Mouse (Mus musculus) lung, embryonic 14.5 days (tissue): ENCODE measurements around the gene Acp2. TPM values are rescaled to one million over a fixed set of nuclear protein-coding genes. Genes with fewer than 3 reads are reported as not detected.

Source experiments
- ATAC-seq: fragments of 200-750 bp; cut with Nextera tagmentation; 2 replicates; pipeline ENCODE4 v1.8.0; 2017; ENCODE audit warnings: mild to moderate bottlenecking, moderate TSS enrichment, moderate library complexity; ENCODE audit not compliant: insufficient read depth
- DNase-seq: peaks from one replicate; pipeline ENCODE4 v3.0.0-alpha.2; 2015
- H3K27ac ChIP-seq: fragments of 300-500 bp; sonication (generic); 2 replicates; pipeline ENCODE4 v1.5.1; 2014; ENCODE audit warnings: low read depth, mild to moderate bottlenecking, moderate library complexity
- H3K27me3 ChIP-seq: fragments of 300-500 bp; sonication (generic); 2 replicates; pipeline ENCODE4 v1.6.1; 2014; ENCODE audit warnings: low read length, control low read depth; ENCODE audit not compliant: insufficient read depth
- H3K36me3 ChIP-seq: fragments of 300-500 bp; sonication (generic); 2 replicates; pipeline ENCODE4 v1.6.1; 2014; ENCODE audit warnings: control low read depth; ENCODE audit not compliant: insufficient read depth
- H3K4me1 ChIP-seq: fragments of 300-500 bp; sonication (generic); 2 replicates; pipeline ENCODE4 v1.6.1; 2014; ENCODE audit warnings: antibody characterized with exemption, control low read depth; ENCODE audit not compliant: insufficient read depth
- H3K4me2 ChIP-seq: fragments of 300-500 bp; sonication (generic); 2 replicates; pipeline ENCODE4 v1.6.1; 2014; ENCODE audit warnings: mild to moderate bottlenecking
- H3K4me3 ChIP-seq: fragments of 300-500 bp; sonication (generic); 2 replicates; pipeline ENCODE4 v1.5.1; 2014; ENCODE audit warnings: low read depth, low read length
- H3K9ac ChIP-seq: fragments of 300-500 bp; sonication (generic); 2 replicates; pipeline ENCODE4 v1.6.1; 2014
- H3K9me3 ChIP-seq: fragments of 300-500 bp; sonication (generic); 2 replicates; pipeline ENCODE4 v1.6.1; 2016; ENCODE audit warnings: low read depth, low read length, control low read depth
- CTCF ChIP-seq: IDR thresholded peaks from 2 replicates; pipeline ENCODE4 v1.5.1; 2016; ENCODE audit warnings: antibody characterized with exemption, low read depth
- WGBS: fragments of 180-500 bp; shearing (Covaris S2); extraction: QIAGEN DNeasy Blood & Tissue Kit; methylation state at CpG from one replicate; pipeline ENCODE4 v1.1.7; 2014; 5-methylcytosine and 5-hydroxymethylcytosine counted together
- polyA plus RNA-seq: library from polyadenylated mRNA; unstranded; fragments of >200 nt; fragmentation: Nextera tagmentation; extraction: Ambion mirVana; gene quantifications from 2 replicates; pipeline ENCODE4 v1.2.1, GENCODE M21; 2014

The Acp2 gene
- polyA plus RNA-seq, 1 experiment from 2014 or later, result 33.8 TPM

- Histone ChIP-seq H3K4me2 (no peak overlapping the region), H3K4me1 (no peaks in the 10 kb centered on the region), H3K4me3 (no peak overlapping the region), H3K36me3 (peaks cover 19% of the 10 kb centered on the region), H3K27me3 (no peaks in the 10 kb centered on the region), H3K27ac (no peak overlapping the region), H3K9ac (no peak overlapping the region), H3K9me3 (no peaks in the 10 kb centered on the region)
- DNase-seq, result no peak
- WGBS, result 72% methylated on average over 6 of the region's 6 CpGs
- TF ChIP-seq CTCF, result no peak
- no peak for ATAC-seq
Observed at GRCm38 (mm10) chr2:91164991-91165390, 37.7 kb upstream of the Acp2 start.

- H3K9ac ChIP-seq, result no peak overlapping the region
- no peaks in the 10 kb centered on the region for H3K4me1 ChIP-seq
- no peak overlapping the region for H3K4me2 ChIP-seq
- no peak for TF ChIP-seq CTCF
- no peaks in the 10 kb centered on the region for H3K9me3 ChIP-seq
- WGBS, result 59% methylated on average over 4 of the region's 4 CpGs
- ATAC-seq (no peak), DNase-seq (no peak)
- no peaks in the 10 kb centered on the region for H3K27me3 ChIP-seq
- H3K4me3 ChIP-seq, result no peak overlapping the region
- H3K27ac ChIP-seq, result no peak overlapping the region
- H3K36me3 ChIP-seq, result peaks cover 18% of the 10 kb centered on the region
Observed at GRCm38 (mm10) chr2:91167629-91168028, 35.1 kb upstream of the Acp2 start.

GRCm38 (mm10) chr2:91169587-91170322, 32.9 kb upstream of the Acp2 start:
- no peak overlapping the region for H3K4me3 ChIP-seq
- peak; percentile 70 for ATAC-seq
- peak; percentile 64 for DNase-seq
- H3K4me1 ChIP-seq, result no peaks in the 10 kb centered on the region
- H3K27me3 ChIP-seq, result no peaks in the 10 kb centered on the region
- TF ChIP-seq CTCF, result no peak
- peak overlapping the region; percentile 16; the same call in 1 of the 2 replicates for H3K4me2 ChIP-seq
- peak overlapping the region; percentile 38; the same call in 1 of the 2 replicates for H3K27ac ChIP-seq
- WGBS, result 59% methylated on average over 25 of the region's 25 CpGs
- no peaks in the 10 kb centered on the region for H3K9me3 ChIP-seq
- H3K9ac ChIP-seq, result no peak overlapping the region
- peaks cover 11% of the 10 kb centered on the region for H3K36me3 ChIP-seq

GRCm38 (mm10) chr2:91175490-91175889, 27.2 kb upstream of the Acp2 start:
- no peak for ATAC-seq
- no peak for DNase-seq
- Histone ChIP-seq H3K9ac (no peak overlapping the region), H3K4me1 (no peaks in the 10 kb centered on the region), H3K27ac (no peak overlapping the region), H3K9me3 (no peaks in the 10 kb centered on the region), H3K27me3 (no peaks in the 10 kb centered on the region), H3K4me2 (no peak overlapping the region), H3K4me3 (no peak overlapping the region), H3K36me3 (peaks cover 6% of the 10 kb centered on the region)
- no peak for TF ChIP-seq CTCF
- 76% methylated on average over 4 of the region's 4 CpGs for WGBS

- Histone ChIP-seq H3K4me2 (no peak overlapping the region), H3K9me3 (no peaks in the 10 kb centered on the region), H3K4me3 (no peak overlapping the region), H3K4me1 (no peaks in the 10 kb centered on the region), H3K36me3 (peaks cover 6% of the 10 kb centered on the region), H3K27me3 (no peaks in the 10 kb centered on the region), H3K9ac (no peak overlapping the region), H3K27ac (no peak overlapping the region)
- ATAC-seq, result no peak
- DNase-seq, result no peak
- whole genome bisulfite sequencing, result 54% methylated on average over 6 of the region's 6 CpGs
- no peak for TF ChIP-seq CTCF
Observed at GRCm38 (mm10) chr2:91176234-91176633, 26.5 kb upstream of the Acp2 start.

- H3K36me3 ChIP-seq, result peaks cover 2% of the 10 kb centered on the region; the same call in 1 of the 2 replicates
- no peak overlapping the region for H3K27ac ChIP-seq
- H3K27me3 ChIP-seq, result no peaks in the 10 kb centered on the region
- H3K4me2 ChIP-seq, result no peak overlapping the region
- ATAC-seq (no peak), DNase-seq (peak; percentile 37)
- TF ChIP-seq CTCF, result no peak
- H3K4me1 ChIP-seq, result peaks cover 5% of the 10 kb centered on the region; the same call in 1 of the 2 replicates
- H3K4me3 ChIP-seq, result no peak overlapping the region
- 41% methylated on average over 4 of the region's 4 CpGs for WGBS
- H3K9me3 ChIP-seq, result no peaks in the 10 kb centered on the region
- H3K9ac ChIP-seq, result no peak overlapping the region
Observed at GRCm38 (mm10) chr2:91179825-91180224, 22.9 kb upstream of the Acp2 start.

GRCm38 (mm10) chr2:91180706-91181105, 22.0 kb upstream of the Acp2 start:
- Histone ChIP-seq H3K4me1 (peaks cover 5% of the 10 kb centered on the region; the same call in 1 of the 2 replicates), H3K4me3 (no peak overlapping the region), H3K4me2 (no peak overlapping the region), H3K36me3 (peaks cover 2% of the 10 kb centered on the region; the same call in 1 of the 2 replicates), H3K27ac (no peak overlapping the region), H3K27me3 (no peaks in the 10 kb centered on the region), H3K9me3 (no peaks in the 10 kb centered on the region), H3K9ac (no peak overlapping the region)
- no peak for TF ChIP-seq CTCF
- WGBS, result 67% methylated on average over 5 of the region's 5 CpGs
- ATAC-seq, result no peak
- DNase-seq, result no peak
